Mouse (Mus musculus) spleen, adult 2 months (tissue): ENCODE data around the gene Hbb-bs. TPM values are rescaled to one million over a fixed set of nuclear protein-coding genes. Genes with fewer than 3 reads are reported as not detected.
"Not testable (repeated sequence)": the region's sequence is repeated elsewhere in the genome, so short reads cannot be mapped to it uniquely, and the experiment has no call there.

Source experiments
- DNase-seq, 2 experiments: peaks; one replicate each; pipeline versions ENCODE4 v3.0.0 to v3.0.0-alpha.2; 2012 to 2021; ENCODE audit warnings: low spot score in 2 of 2, low read depth in 1 of 2
- H3K27ac ChIP-seq: fragments of 200-500 bp; 2 replicates; pipeline ENCODE4 v1.5.1; 2012; ENCODE audit warnings: low read length, inconsistent platforms; ENCODE audit not compliant: insufficient read depth
- H3K27me3 ChIP-seq: fragments of 200-500 bp; 2 replicates; pipeline ENCODE4 v1.6.1; 2012; ENCODE audit warnings: mild to moderate bottlenecking, moderate library complexity, low read length, inconsistent platforms; ENCODE audit not compliant: control insufficient read depth, insufficient read depth
- H3K36me3 ChIP-seq: fragments of 200-500 bp; 2 replicates; pipeline ENCODE4 v1.6.1; 2012; ENCODE audit warnings: mild to moderate bottlenecking, low read length, inconsistent platforms; ENCODE audit not compliant: control insufficient read depth, insufficient read depth
- H3K4me1 ChIP-seq: fragments of 200-500 bp; 2 replicates; pipeline ENCODE4 v1.6.1; 2011; ENCODE audit warnings: inconsistent platforms; ENCODE audit not compliant: control insufficient read depth, insufficient read depth, insufficient read length
- H3K4me3 ChIP-seq: fragments of 200-500 bp; 2 replicates; pipeline ENCODE4 v1.5.1; 2011; ENCODE audit warnings: mild to moderate bottlenecking, inconsistent platforms; ENCODE audit not compliant: insufficient read depth, insufficient read length; ENCODE audit errors: extremely low read depth
- CTCF ChIP-seq: fragments of 200-500 bp; IDR thresholded peaks from 2 replicates; pipeline ENCODE4 v1.5.1; 2011; ENCODE audit warnings: mild to moderate bottlenecking, inconsistent platforms; ENCODE audit not compliant: insufficient read depth, insufficient read length, insufficient replicate concordance; ENCODE audit errors: extremely low read depth
- POLR2A ChIP-seq: fragments of 200-500 bp; IDR thresholded peaks from 2 replicates; pipeline ENCODE4 v1.6.1; 2011; ENCODE audit warnings: low read depth, low read length, inconsistent platforms
- WGBS: fragments of 180-500 bp; shearing (Covaris S2); methylation state at CpG from one replicate; pipeline ENCODE4 v1.1.7; 2018; 5-methylcytosine and 5-hydroxymethylcytosine counted together
- polyA plus RNA-seq: library from polyadenylated mRNA; depleted of rRNA; stranded (reverse); fragments of >200 nt; gene quantifications from 2 replicates; pipeline ENCODE4 v1.2.3, GENCODE M21; 2012

Hbb-bs gene
- polyA plus RNA-seq, 1 experiment, result 120,196 TPM

DNA sequence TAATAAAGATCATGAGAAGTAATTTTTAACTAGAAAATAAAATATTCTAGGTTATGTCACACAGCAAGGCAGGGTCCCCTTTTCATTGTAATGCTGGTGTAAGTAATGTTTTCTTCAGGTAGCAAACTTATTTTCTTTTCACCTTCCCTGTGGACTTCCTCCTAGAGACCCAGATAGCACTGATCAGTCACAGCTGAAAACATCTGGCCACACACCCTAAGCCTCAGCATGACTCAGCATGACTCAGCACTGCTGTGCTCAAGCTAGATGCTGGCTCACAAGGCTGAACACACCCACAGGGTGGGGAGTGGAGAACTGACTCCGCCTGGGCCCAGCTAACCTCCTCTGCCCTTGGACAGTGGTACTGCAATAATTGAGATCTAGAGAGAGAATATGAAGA is 33.0 kb upstream of the Hbb-bs start:
- H3K4me3 ChIP-seq, result no peak overlapping the region
- peak; percentile 4 to 19 for DNase-seq
- WGBS, result 46% methylated on average over 1 of the region's 1 CpGs
- TF ChIP-seq CTCF (no peak), POLR2A (no peak)
- peaks cover 2% of the 10 kb centered on the region; the same call in 1 of the 2 replicates for H3K4me1 ChIP-seq
- no peaks in the 10 kb centered on the region for H3K36me3 ChIP-seq
- H3K27me3 ChIP-seq, result no peaks in the 10 kb centered on the region
- no peak overlapping the region for H3K27ac ChIP-seq

- no peak for DNase-seq
- H3K4me1 ChIP-seq, result peaks cover 2% of the 10 kb centered on the region; the same call in 1 of the 2 replicates
- H3K27me3 ChIP-seq, result no peaks in the 10 kb centered on the region
- 61% methylated on average over 2 of the region's 2 CpGs for WGBS
- TF ChIP-seq POLR2A (no peak), CTCF (no peak)
- H3K36me3 ChIP-seq, result no peaks in the 10 kb centered on the region
- H3K4me3 ChIP-seq, result no peak overlapping the region
- H3K27ac ChIP-seq, result no peak overlapping the region
Measured at GRCm38 (mm10) chr7:103859076-103859475, 31.2 kb upstream of the Hbb-bs start.

GRCm38 (mm10) chr7:103854669-103855068 is 26.8 kb upstream of the Hbb-bs start:
- H3K4me3 ChIP-seq, result no peak overlapping the region
- no peaks in the 10 kb centered on the region for H3K4me1 ChIP-seq
- no peaks in the 10 kb centered on the region for H3K36me3 ChIP-seq
- H3K27me3 ChIP-seq, result no peaks in the 10 kb centered on the region
- no peak for DNase-seq
- TF ChIP-seq CTCF (no peak), POLR2A (no peak)
- H3K27ac ChIP-seq, result no peak overlapping the region
- 84% methylated on average over 1 of the region's 1 CpGs for WGBS

GRCm38 (mm10) chr7:103853090-103853489 is 25.2 kb upstream of the Hbb-bs start, which contains the start of gene Hbb-y:
Gene Hbb-y (minus strand): TSS chr7:103853216.
- Histone ChIP-seq H3K36me3 (no peaks in the 10 kb centered on the region), H3K27ac (no peak within 1 kb of the TSS), H3K4me1 (no peaks in the 10 kb centered on the region), H3K27me3 (no peaks in the 10 kb centered on the region), H3K4me3 (no peak within 1 kb of the TSS)
- 80% methylated on average over 2 of the region's 2 CpGs for WGBS
- DNase-seq, result no peak
- TF ChIP-seq POLR2A (no peak), CTCF (no peak)

- no peak overlapping the region for H3K4me3 ChIP-seq
- H3K4me1 ChIP-seq, result peaks cover 4% of the 10 kb centered on the region; the same call in 1 of the 2 replicates
- H3K27ac ChIP-seq, result no peak overlapping the region
- DNase-seq, result no peak
- no peaks in the 10 kb centered on the region for H3K27me3 ChIP-seq
- H3K36me3 ChIP-seq, result no peaks in the 10 kb centered on the region
- WGBS, result 63% methylated on average over 2 of the region's 2 CpGs
- TF ChIP-seq POLR2A (no peak), CTCF (no peak)
Measured at GRCm38 (mm10) chr7:103844525-103845325, 16.8 kb upstream of the Hbb-bs start.

GRCm38 (mm10) chr7:103843034-103843433 is 15.1 kb upstream of the Hbb-bs start, which contains the start of gene Hbb-bh1:
Gene Hbb-bh1 (minus strand): TSS chr7:103843164.
- Histone ChIP-seq H3K27ac (no peak within 1 kb of the TSS), H3K36me3 (no peaks in the 10 kb centered on the region), H3K4me3 (no peak within 1 kb of the TSS), H3K27me3 (no peaks in the 10 kb centered on the region), H3K4me1 (peaks cover 4% of the 10 kb centered on the region; the same call in 1 of the 2 replicates)
- no peak for TF ChIP-seq CTCF
- WGBS, result 81% methylated on average over 2 of the region's 2 CpGs
- DNase-seq, result no peak

- peaks cover 4% of the 10 kb centered on the region; the same call in 1 of the 2 replicates for H3K4me1 ChIP-seq
- 86% methylated on average over 3 of the region's 3 CpGs for WGBS
Measured at GRCm38 (mm10) chr7:103840268-103840667, 12.4 kb upstream of the Hbb-bs start, which contains the start of gene Hbb-bh2. Gene Hbb-bh2 (minus strand): TSS chr7:103840520.

GRCm38 (mm10) chr7:103827139-103827538 is 757 bp downstream of the Hbb-bs start:
- not testable (repeated sequence) for H3K27me3 ChIP-seq, H3K4me3 ChIP-seq, H3K27ac ChIP-seq, H3K4me1 ChIP-seq, H3K36me3 ChIP-seq, DNase-seq
- no CpG with 5 or more reads among the region's 2 CpGs for WGBS

More at GRCm38 (mm10) chr7:103840268-103840667, 12.4 kb upstream of the Hbb-bs start, which contains the start of gene Hbb-bh2:
- Histone ChIP-seq H3K27ac (no peak within 1 kb of the TSS), H3K36me3 (no peaks in the 10 kb centered on the region), H3K4me3 (no peak within 1 kb of the TSS), H3K27me3 (no peaks in the 10 kb centered on the region)
- TF ChIP-seq POLR2A, result no peak
- TF ChIP-seq CTCF, result no peak
- no peak for DNase-seq
